Mouse (Mus musculus) adrenal gland, postnatal 25 days (tissue): ENCODE measurements around the gene Col5a3. TPM values are rescaled to one million over a fixed set of nuclear protein-coding genes. Genes with fewer than 3 reads are reported as not detected.

ENCODE experiments used
- DNase-seq: peaks from one replicate; pipeline ENCODE4 v3.0.0; 2021; ENCODE audit warnings: mixed read lengths
- total RNA-seq: library from RNA; stranded (reverse); gene quantifications from 2 replicates; pipeline ENCODE4 v1.2.3, GENCODE M21; 2021

Col5a3 gene
- total RNA-seq, 1 experiment from 2014 or later = 222 TPM

DNA sequence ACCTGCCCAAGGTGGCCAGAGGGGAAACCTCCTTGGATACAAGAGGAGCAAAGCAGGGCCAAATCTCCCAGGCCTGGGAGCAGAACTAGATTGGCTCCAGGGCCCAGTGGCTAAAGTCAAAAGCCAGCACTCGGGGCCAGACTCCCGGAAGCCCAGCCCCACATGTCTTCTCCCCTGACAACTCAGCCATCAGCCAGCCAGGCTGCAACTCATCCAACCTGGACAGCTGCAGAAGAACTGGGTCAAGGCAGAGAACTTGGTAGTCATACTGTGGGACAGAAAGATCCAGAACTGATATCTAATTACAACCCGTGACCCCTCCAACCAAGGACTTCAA, 9.7 kb downstream of the Col5a3 start:
- DNase-seq = peak; percentile 57

DNA sequence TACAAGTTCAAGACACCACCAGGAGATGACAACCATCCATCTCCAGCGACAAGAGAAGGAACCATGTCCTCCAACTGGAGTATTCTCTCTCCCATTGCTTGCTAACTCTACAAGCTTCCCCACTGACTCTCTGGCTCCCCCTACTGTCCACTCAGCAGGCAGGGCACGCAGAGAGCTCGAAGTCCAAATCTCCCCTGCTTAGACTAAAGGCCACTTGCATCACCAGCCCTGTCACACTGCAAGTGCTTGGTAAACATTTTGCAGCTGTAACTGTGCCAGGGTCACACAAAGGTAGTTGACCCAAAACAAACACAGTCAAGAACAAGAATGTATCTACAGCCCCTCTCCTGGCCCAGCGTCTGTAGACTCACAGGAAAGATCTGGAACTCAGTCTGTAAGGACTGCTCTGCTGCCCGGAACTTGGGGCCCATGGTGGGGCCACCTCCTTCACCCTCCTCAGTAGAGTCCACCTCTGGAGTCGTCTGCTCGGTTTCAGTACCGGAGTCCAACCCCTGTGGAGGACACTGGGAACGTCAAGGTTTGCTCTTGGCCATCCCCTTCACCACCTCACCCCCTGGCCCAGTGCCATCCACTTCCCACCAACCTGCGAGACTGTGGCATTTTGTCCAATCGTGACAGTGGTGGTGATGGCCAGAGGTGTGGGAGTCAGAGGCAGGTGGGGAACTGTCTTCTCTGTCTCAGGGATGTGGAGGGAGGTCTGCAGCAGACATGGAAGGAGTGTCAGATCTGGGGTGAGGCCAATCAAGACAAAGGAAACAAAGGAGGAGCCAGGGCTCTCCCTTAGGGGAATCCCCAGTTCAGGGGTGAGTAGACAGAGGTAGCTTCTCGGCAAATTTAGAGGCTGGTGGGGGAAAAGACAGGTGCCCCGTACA, 10.4 kb downstream of the Col5a3 start:
- DNase-seq = peak; percentile 67

DNA sequence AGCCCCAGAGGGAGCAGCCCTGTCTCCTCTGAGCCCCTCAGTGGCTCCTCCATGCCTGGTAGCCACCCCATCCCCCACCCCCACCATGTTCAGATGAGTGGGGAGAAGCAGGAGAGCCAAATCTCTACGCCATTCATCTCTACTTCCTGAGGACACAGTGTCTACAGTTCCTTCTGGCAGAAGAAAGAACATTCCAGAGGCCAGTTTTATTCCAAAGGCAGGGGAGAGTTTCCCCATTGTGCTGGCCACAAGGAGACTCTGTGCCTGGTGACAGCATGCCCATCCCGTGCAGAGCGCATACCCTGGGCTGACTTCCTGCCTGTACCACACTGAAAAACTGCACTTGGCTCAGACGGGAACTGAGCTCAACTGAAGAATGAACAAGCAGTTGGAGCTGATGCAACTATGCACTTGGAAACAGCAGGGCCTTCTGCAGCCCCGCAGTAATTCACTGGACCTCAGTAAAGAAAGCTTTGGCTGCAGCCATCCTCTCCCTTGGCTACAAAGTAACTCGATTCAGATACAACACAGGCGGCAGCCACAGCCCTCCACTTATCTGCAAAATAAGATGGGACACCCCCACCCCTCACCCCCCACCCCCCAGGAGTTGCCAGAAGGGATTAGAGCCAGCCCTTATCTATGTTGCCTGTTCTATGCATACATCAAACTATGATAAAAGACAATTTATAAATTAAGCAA, 20.6 kb downstream of the Col5a3 start:
- no peak for DNase-seq

DNA sequence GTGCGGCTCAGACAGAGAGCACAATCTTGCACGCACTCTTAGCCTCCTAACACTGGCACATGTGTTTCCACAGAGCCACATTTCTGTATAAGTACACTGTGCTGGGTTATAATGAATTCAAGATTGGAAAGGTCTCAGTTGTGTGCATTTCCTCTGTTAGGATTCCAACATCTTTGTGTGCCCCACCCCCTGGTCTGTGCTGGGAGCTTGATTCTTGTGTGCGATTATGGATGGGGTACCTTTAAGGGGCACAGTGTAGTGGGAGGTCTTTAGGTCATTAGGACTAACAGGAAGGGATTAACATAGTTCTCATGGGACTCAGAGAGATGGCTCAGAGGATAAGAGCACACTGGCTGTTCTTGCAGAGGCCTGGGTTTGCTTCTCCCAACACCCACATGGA, 24.5 kb downstream of the Col5a3 start:
- no peak for DNase-seq

DNA sequence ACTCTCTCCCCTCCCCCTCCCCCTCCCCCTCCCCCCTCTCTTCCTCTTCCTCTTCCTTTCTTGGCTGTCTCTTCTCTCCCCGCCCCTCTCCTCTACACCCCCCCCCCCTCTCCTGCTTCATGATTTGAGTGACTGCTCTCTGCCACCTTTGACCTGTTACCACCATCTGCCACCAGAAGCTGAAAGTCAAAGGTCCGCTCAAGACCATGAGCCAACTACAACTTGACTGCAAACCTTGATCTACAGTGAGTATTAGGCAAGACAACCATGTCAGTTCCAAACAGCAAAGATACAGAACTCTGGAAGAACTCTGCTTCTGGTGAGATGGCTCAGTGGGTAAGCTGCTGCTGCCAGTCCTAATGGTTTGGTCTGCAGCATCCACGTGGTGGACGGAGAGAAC, 25.2 kb downstream of the Col5a3 start:
- DNase-seq = no peak

DNA sequence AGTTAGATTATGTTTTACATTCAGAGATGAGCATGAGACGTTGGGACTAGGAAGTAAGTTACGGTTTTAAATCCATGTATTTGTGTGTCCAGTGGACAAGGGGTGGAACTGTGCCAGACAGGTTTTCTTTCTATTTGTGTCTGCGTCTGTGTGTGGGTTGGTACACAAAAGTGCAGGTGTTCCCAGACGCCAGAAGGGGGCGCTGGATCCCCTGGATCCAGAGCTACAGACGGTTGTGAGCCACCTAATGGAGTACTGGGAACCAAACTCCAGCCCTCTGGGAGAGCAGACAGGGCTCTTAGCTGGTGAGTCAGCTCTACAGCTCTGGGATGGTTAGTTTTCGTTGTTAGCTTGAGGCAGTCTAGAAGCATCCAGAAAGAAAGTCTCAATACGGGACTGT, 26.9 kb downstream of the Col5a3 start:
- no peak for DNase-seq

DNA sequence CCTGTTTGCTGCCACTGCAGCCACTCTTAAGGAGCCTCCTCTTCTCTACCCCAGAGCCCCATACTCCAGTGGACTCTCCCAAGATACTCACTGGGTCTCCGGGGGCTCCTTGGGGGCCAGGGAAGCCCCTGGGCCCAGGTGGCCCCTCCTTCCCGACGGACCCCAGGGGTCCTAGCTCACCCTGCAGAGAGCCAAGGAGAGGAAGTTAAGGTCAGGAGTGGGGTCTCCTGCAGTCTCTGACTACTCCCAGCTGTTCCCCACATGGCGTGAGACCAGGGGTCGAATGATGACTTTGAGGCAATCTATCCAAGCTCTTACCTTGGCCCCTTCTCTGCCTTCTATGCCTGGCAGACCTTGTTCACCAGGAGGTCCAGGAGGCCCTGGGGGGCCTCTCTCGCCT, 29.8 kb downstream of the Col5a3 start:
- no peak for DNase-seq

DNA sequence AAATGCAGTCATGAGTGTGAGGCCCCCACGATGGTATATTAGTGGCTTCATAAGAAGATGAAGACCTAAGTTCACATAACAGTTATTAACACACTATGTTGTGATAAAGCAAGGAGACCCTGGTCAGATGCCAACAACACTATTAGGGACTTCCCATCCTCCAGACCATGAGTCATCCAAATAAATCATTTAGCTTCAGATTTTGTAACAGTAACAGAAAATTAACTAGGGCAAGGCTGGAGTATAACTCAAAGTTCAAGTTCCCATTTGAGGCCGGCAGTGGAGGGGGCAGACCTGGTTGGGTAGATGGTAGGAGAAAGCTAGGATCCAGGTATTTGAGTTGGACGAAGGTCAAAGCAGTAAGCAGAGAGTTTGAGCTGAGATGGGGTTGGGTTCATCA, 33.6 kb downstream of the Col5a3 start:
- no peak for DNase-seq

DNA sequence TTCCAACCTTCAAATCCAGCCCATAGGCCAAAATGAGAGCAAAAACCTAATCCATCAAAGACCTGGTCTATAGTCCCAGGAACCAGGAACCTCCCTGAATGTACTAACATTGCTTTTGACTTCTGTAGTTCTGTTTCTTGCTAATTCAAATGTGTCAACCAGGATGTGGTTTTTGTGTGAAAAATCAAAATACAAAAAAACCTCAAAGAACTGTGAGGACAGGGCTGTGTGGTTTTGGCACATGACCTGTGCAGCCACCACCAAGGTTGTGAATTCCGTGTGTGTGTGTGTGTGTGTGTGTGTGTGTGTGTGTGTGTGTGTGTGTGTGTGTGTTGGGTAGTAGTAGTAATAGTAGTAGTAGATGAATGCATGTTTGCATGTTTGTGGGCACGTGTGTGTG, 49.6 kb downstream of the Col5a3 start:
- no peak for DNase-seq

DNA sequence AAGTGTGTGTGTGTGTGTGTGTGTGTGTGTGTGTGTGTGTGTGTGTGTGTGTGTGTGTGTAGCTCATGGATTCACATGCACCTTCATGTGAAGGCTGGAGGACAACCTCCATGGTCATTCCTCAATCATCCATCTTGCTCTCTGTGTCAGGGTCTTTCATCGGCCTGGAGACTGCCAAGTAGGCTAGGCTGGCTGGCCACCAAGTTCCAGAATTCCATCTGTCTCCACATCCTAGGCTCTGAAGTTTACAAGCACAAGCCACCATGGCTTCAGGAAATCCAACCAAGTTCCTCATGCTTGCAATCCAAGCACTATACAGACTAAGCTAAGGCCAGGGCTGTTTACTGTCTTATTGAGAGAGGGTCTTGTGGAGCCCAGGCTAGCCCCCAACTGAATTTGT, 51.8 kb downstream of the Col5a3 start:
- DNase-seq = no peak

DNA sequence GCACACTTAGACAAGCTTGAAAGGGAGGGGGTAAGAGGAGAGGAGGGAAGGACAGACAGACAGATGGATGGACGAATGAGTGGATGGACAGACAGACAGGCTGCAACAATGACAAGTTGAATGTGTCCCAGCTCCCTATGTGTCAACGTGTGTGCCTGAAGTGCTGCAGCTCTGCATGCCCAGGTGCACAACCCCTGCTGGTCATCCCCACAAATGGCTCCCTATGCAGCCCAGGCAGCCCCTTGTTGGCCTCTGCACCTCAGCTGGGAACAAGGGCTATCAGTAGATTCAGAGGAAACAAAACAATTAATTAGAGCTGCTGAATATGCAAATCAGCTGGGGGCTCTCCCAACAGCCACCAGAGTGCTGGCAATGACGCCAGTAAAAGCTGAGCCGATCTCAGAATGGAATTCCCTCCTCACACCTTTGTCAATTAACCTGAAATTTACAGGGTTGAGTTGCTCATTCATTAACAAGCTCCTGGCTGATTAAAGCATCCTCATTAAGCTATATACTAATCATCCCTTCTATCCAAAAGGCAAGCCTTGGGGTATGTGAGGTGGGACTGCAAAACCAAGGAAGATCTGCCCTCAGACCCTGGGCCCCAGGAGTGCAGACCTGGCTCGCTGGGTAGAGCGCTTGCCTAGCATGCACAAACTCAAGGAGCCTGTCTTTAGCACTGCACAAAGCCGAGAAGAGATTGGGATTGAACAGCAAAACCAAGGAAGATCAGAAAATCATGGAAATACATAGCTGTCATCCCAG, 52.5 kb downstream of the Col5a3 start:
- DNase-seq = no peak

DNA sequence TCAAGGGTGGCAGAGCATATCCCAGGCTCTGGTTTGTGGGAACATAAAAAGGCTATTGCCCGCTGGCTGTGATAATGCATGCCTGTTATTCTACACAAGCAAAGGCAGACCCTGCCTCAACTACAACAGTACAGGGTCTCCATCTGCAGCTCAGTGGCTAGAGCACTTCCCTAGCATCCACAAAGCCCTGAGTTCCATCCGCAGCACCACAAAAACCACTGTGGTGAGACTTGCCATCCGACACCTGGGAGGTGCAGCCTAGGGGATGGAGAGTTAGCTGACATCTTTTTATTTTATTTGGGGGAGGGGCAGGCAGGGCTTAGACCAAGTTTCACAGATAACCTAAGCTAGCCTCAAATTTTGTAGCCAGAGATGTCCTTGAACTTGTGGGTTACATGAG, 53.5 kb downstream of the Col5a3 start:
- no peak for DNase-seq

DNA sequence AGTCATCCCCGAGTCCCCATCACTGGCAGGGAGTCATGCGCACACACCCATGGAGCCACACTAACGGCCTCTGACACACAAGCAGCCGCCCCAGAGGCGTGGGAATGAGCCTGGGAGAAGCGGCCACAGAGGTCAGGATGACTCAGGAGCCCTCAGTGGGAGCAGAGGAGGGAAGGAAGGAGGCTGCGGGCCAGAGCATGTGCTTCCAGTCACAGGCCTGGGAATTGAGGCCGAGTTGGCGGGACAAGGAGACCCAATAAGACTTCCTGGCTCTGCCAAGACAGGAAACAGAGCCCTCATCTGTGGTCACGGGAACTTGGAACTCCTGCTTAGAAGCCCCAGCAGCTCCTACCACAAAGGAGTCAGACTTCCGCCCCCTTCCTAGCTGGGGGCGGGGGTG, 54.1 kb downstream of the Col5a3 start:
- DNase-seq = peak; percentile 73

DNA sequence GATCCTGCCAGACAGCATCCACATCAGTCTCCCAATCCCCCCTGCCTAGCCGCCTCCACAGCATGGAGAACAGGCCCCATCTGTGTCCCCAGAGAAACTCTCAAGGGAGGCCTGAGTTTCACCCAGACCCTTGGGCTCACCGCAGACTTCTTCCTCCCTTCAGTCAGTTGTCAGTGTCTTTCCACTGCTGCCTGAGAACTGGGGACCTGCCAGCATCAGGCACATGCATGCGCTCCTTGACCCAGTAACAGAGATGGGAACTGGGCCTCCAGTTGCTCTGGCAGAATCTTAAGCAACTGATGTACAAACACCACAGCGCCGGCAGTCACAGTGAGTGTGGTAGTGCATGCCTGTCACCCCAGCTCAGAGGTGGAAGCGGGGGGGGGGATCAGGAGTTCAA, 56.0 kb downstream of the Col5a3 start:
- DNase-seq = no peak

DNA sequence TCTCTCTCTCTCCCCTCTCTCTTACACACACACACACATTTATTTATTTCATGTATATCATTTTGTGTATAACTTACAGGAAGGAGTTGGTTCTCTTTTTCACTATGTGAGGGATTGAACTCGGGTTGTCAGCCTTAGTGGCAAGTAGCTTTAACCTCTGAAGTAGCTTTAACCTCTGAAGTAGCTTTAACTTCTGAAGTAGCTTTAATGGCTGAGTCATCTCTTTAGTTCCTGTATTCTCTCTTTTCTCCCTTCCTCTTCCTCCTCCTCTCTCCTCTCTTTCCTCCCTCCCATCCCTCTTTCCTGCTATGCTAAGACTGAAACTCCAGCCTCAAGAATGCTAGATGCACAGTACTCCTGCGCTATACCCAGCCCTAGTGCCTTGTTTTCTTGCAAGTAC, 56.6 kb downstream of the Col5a3 start:
- DNase-seq = no peak

DNA sequence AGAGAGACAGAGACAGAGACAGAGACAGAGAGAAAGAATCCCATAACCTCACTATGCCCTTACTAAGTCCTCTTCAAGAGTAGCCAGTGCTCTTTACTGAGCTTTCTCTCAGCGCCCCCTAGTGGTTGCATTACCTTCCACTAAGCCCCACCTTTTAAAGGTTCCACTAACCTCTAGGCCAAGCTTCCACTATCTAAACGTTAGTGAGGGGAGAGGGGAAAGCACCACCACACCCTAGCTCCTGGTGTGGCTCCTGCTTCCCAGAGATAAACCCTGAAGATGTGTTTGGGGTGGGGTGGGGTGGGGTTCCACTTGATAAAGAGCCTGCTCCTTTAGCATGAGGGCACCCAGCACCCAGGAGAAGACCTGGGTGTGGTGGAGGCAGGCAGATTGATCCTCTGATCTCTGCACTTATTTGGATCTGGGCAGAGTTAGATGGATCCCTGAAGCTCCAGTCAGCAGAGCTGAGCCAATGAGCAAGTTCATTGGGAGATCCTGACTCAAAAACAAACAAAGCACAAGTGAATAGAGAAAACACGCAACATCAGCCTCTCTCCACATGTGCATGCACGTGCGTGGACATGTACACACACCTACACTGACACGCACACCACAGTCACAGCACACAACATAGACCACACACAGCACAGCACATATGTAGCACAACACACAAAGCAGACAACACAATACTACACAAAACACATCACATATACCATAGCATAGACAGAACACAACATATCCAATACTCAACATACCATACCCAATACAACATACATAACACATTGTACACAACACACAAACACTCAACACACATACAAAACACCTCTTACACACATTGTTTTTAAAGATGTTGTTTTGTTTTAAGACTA, 57.5 kb downstream of the Col5a3 start:
- DNase-seq = peak; percentile 68

DNA sequence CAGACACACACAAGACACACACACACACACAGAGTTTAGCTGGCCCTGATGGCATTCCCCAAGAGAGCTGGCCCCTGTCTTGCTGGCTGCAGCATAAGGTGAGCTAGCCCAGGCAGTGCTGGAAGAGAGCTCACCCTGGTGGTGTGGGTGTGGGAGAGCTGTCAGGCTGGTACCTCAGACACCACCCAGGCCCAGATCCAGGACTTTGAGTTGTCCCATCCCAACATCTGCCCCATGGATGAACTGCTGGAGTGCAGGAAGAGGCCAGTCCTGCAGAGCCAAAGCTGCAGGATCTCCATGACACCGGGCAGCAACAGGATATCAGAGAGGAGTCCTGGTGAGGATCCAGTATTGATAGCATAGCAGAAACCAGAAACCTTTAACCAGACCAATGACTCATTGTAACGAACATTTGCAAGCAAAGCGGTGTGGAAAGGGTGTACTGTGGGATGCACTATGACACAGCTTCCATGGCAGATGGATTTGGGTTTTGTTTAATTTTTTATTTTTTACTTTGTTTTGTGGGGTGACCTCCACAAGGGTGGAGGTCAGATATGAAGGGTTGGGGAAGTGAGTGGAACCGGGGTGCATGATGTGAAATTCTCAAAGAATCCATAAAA, 58.7 kb downstream of the Col5a3 start:
- no peak for DNase-seq

DNA sequence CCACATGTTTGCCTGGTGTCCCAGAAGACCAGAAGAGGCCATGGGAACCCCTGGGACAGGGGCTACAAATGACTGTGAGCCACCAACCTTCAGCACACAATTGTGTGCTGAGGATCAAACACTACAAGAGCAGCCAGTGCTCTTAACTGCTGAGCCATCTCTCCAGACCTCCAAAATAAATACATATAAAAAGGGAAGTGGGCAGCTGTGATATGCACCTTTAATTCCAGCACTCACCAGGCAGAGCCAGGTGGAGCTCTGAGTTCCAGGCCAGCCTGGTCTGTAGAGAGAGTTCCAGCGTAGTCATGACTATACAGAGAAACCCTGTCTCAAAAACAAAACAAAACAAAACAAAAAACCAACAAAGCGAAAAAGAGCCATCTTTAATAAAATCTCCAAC, 60.5 kb downstream of the Col5a3 start:
- no peak for DNase-seq

DNA sequence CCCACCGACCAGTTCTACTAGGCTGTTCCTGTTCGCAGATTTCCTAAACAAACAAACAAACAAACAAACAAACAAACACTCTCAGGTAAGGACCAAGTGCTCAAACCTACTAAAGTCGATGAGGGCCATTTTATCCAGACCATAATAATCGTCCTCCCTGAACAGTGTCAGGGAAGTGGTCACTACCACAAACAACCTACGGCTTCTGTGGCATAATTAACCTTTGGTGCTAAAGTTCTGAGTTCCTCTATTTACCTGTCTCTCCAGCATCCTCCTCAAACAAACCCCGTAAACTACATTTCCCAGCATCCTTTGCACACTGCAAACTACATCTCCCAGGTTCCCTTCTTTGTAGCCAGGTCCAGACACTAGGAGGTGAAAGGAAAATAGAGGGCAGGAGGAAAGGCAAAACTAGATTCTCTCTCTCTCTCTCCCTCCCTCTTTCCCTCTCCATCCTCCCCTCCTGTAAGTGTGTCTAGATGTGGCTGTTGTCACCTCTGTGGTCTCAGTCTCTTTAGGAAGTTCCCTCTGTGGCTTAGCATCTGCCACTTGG, 63.3 kb downstream of the Col5a3 start:
- DNase-seq = no peak

DNA sequence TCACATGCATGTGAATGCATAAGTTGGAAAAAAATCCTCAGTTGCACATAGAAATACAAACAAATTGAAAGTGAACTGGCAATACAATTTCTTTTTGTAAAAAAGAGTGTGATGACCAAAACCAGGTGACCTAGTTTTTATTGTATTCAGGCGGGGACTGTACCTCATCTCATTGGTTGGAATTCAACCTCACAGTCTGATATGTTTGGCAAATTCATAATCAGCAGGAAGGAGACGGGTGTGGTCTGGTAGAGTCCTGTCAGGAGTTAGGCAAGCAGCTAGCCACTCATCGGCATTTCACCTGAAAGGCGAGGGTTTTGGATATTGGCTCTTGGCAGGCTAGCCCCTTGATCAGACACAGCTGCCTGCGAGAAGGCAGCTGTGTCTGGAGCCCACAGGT, 65.7 kb downstream of the Col5a3 start:
- DNase-seq = no peak

DNA sequence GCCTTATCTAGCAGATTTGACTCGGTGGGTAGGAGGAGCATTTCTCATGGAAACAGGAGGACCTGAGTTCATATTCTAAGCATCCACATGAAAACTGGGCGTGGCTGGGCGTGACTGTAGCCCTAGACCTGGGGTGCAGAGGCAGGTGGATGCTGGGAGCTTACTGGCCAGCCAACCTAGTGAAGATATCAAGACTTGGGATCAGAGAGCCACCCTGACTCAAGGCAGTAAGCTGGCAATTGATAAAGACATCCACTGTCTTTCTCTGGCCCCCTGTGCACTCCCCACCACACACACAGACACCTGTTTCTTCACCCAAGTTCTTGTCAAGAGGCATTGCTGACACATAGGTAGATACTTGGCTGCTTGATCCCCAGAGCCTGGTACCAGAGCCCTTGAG, 66.3 kb downstream of the Col5a3 start:
- DNase-seq = no peak
